ENCODE assay signal across 13 mouse cellular contexts in the genomic region with DNA sequence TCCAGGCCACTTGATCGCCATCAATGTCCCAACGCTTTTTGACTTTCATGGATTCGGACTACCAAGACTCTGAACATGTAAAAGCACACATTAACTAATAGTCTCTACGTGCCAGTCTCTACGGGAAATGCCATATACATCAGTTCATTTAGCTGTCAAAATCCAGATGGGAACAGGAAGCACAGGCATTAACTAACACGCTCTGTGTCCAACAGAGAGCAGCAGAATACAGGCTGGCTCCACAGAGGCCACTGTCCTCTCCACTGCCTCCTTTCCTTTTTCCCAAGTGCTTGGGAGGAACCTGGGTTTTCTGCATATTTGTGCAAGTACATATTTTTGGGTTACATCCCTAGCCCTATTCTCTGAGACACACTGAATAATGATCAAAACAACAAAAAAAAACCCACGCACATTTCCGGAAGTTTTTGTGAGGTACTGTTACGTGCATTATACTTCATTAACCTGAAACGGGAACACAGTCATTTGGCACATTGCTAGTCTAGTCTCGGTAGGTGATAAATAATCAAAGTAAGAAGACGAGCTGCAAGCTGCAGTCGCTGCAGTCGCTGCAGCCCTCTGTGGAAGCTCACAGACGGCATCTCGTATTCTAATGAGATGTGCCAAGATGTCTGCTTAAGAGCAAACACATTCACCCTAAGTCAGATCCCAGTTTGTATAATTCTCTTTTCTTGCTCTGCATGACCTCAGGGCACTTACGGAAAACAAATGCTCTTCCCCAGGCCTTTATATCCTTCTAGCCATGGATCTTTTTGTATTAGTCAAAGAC. TPM values are rescaled to one million over a fixed set of nuclear protein-coding genes. Genes with fewer than 3 reads are reported as not detected.
DNase-seq lines count a peak whose midpoint lies in the region; ATAC-seq and TF ChIP-seq lines count a peak whose summit lies in the region.
"Had no signal": no experiment of that assay in that cellular context is flagged by ENCODE, and none has a peak within 500 bp of the region (broad histone marks: within the 10 kb centered on the region; RNA-seq: fewer than 3 reads in every experiment).

No protein-coding gene starts in this region.

- H3K27me3 ChIP-seq in hindbrain, embryonic 16.5 days (replicated peaks; ENCODE audit: control insufficient read depth, insufficient read depth, low read length) = no peaks in the 10 kb centered on the region
- no peaks in the 10 kb centered on the region for H3K27me3 ChIP-seq in hindbrain, embryonic 11.5 days (ENCODE audit: control insufficient read depth, insufficient read depth, low read length)
- H3K27me3 ChIP-seq in lung, postnatal 0 days (replicated peaks; ENCODE audit: insufficient read depth, low read length) = no peaks in the 10 kb centered on the region
- H3K27me3 ChIP-seq: heart, embryonic 13.5 days; megakaryocyte, embryonic 14.5 days had no signal

- DNase-seq in hindbrain, embryonic 11.5 days (ENCODE audit: low spot score) = no peak
- peak; percentile 59 for DNase-seq in brain, embryonic 14.5 days (ENCODE audit: low read depth)
- DNase-seq in forelimb bud, embryonic 11.5 days (ENCODE audit: low read depth, low spot score) = peak; percentile 10
- peak; percentile 58 for DNase-seq in lung, postnatal 0 days (ENCODE audit: low spot score)
- no peak for DNase-seq in frontal cortex, postnatal 14 days (ENCODE audit: low spot score in 2 of 2)
- DNase-seq in retina, postnatal 1 day = no peak
- DNase-seq: cerebellum, adult 8-10 months; liver had no signal

- 0 out of 2 replicates have a peak, but pooled peaks have one; percentile 26 for TF ChIP-seq EP300 in lung, postnatal 0 days (IDR thresholded peaks at IDR 0.05)

- no peaks in the 10 kb centered on the region for H3K9me3 ChIP-seq in hindbrain, embryonic 16.5 days (ENCODE audit: control insufficient read depth, low read length)
- no peaks in the 10 kb centered on the region for H3K9me3 ChIP-seq in hindbrain, embryonic 11.5 days (ENCODE audit: control insufficient read depth, low read length)
- H3K9me3 ChIP-seq in lung, postnatal 0 days (ENCODE audit: low read length) = no peaks in the 10 kb centered on the region
- H3K9me3 ChIP-seq: embryonic facial prominence, embryonic 10.5 days; heart, embryonic 13.5 days; megakaryocyte, embryonic 14.5 days had no signal

- no peak overlapping the region for H3K4me2 ChIP-seq in hindbrain, embryonic 16.5 days (ENCODE audit: low read length)
- H3K4me2 ChIP-seq in hindbrain, embryonic 11.5 days (replicated peaks; ENCODE audit: low read depth, low read length) = no peak overlapping the region
- peak overlapping the region; percentile 25; the same call in 1 of the 2 replicates for H3K4me2 ChIP-seq in lung, postnatal 0 days (replicated peaks; ENCODE audit: low read depth, low read length)
- H3K4me2 ChIP-seq: heart, embryonic 13.5 days had no signal

- H3K9ac ChIP-seq in hindbrain, embryonic 16.5 days (ENCODE audit: low read depth, low read length) = no peak overlapping the region
- no peak overlapping the region for H3K9ac ChIP-seq in hindbrain, embryonic 11.5 days (ENCODE audit: low read depth, low read length)
- H3K9ac ChIP-seq in lung, postnatal 0 days (replicated peaks; ENCODE audit: low read depth) = no peak overlapping the region
- H3K9ac ChIP-seq: heart, embryonic 13.5 days had no signal

- no peaks in the 10 kb centered on the region for H3K4me1 ChIP-seq in hindbrain, embryonic 16.5 days (ENCODE audit: control insufficient read depth, insufficient read depth, low read depth, low read length)
- no peaks in the 10 kb centered on the region for H3K4me1 ChIP-seq in hindbrain, embryonic 11.5 days (replicated peaks; ENCODE audit: control insufficient read depth, insufficient read depth, low read length)
- no peaks in the 10 kb centered on the region; the same call in 1 of the 2 replicates for H3K4me1 ChIP-seq in lung, postnatal 0 days (ENCODE audit: insufficient read depth, low read depth, low read length)
- H3K4me1 ChIP-seq: embryonic facial prominence, embryonic 10.5 days had no signal

- H3K4me3 ChIP-seq in hindbrain, embryonic 16.5 days (ENCODE audit: low read length) = no peak overlapping the region
- no peak overlapping the region for H3K4me3 ChIP-seq in hindbrain, embryonic 11.5 days (ENCODE audit: low read depth, low read length)
- no peak overlapping the region for H3K4me3 ChIP-seq in lung, postnatal 0 days (ENCODE audit: low read depth, low read length)
- H3K4me3 ChIP-seq: embryonic facial prominence, embryonic 10.5 days; heart, embryonic 13.5 days; left cerebral cortex, adult 2 months; megakaryocyte, embryonic 14.5 days had no signal

- no peaks in the 10 kb centered on the region for H3K36me3 ChIP-seq in hindbrain, embryonic 16.5 days (ENCODE audit: control insufficient read depth, insufficient read depth, low read length)
- no peaks in the 10 kb centered on the region for H3K36me3 ChIP-seq in hindbrain, embryonic 11.5 days (ENCODE audit: control insufficient read depth, insufficient read depth, low read length)
- no peaks in the 10 kb centered on the region for H3K36me3 ChIP-seq in lung, postnatal 0 days (ENCODE audit: insufficient read depth, low read length)
- H3K36me3 ChIP-seq: embryonic facial prominence, embryonic 10.5 days had no signal

- peak; percentile 67 for ATAC-seq in hindbrain, embryonic 16.5 days
- ATAC-seq in hindbrain, embryonic 11.5 days (ENCODE audit: low FRiP score) = no peak
- peak; percentile 57 for ATAC-seq in lung, postnatal 0 days

- WGBS in hindbrain, embryonic 16.5 days = 61% methylated on average over 17 of the region's 17 CpGs
- 85% methylated on average over 17 of the region's 17 CpGs for WGBS in hindbrain, embryonic 11.5 days
- WGBS in lung, postnatal 0 days = 55% methylated on average over 17 of the region's 17 CpGs

- no peak overlapping the region for H3K27ac ChIP-seq in hindbrain, embryonic 16.5 days (ENCODE audit: low read depth, low read length)
- no peak overlapping the region for H3K27ac ChIP-seq in hindbrain, embryonic 11.5 days (ENCODE audit: low read depth, low read length)
- H3K27ac ChIP-seq in lung, postnatal 0 days (ENCODE audit: low read length) = no peak overlapping the region
- H3K27ac ChIP-seq: embryonic facial prominence, embryonic 10.5 days; heart, embryonic 13.5 days; left cerebral cortex, adult 2 months had no signal

- no peak for TF ChIP-seq CTCF in brain, embryonic 14.5 days (IDR thresholded peaks at IDR 0.05; ENCODE audit: borderline replicate concordance, extremely low read depth, insufficient read depth, insufficient read length)
- peak; percentile 57 for TF ChIP-seq CTCF in lung, postnatal 0 days (IDR thresholded peaks at IDR 0.05)

- TF ChIP-seq POLR2A in brain, embryonic 14.5 days (IDR thresholded peaks at IDR 0.05; ENCODE audit: borderline replicate concordance, extremely low read depth, insufficient read depth, insufficient read length, poor library complexity, severe bottlenecking) = no peak

RNA-seq across cellular contexts. Expression of a gene that starts 33.9 kb away (rescaled TPM):
- polyA plus RNA-seq in hindbrain, embryonic 16.5 days (2015; fragmentation: Nextera tagmentation; extraction: Ambion mirVana) = 7.3 and 7.9 TPM in 2 replicates
- polyA plus RNA-seq in hindbrain, embryonic 11.5 days (2014; fragmentation: Nextera tagmentation; extraction: Ambion mirVana) = 6.1 and 7.6 TPM in 2 replicates
- 12.4 and 21.0 TPM in 2 replicates for polyA plus RNA-seq in brain, embryonic 14.5 days (2012; rRNA removed)
- polyA plus RNA-seq in lung, postnatal 0 days (2015; fragmentation: Nextera tagmentation; extraction: Ambion mirVana) = 3.0 and 3.1 TPM in 2 replicates

Comparison
In these comparisons a context has a peak if more than half of its experiments do, and no peak if none do; other contexts are left out.
1. DNase-seq: peak in brain, embryonic 14.5 days (single experiment), forelimb bud, embryonic 11.5 days (single experiment) and lung, postnatal 0 days (single experiment); none in hindbrain, embryonic 11.5 days (single experiment), frontal cortex, postnatal 14 days (0 of 2) and retina, postnatal 1 day (single experiment).